Mouse (Mus musculus): Measurements from ENCODE around the gene Osgin1. TPM values are rescaled to one million over a fixed set of nuclear protein-coding genes. Genes with fewer than 3 reads are reported as not detected.

Gene Osgin1
- polyA plus RNA-seq, 1 experiment from 2014 or later: 11.4 TPM

GRCm38 (mm10) chr8:119421603-119422122 lies 12.3 kb upstream of the Osgin1 start:
- no peaks in the 10 kb centered on the region for H3K36me3 ChIP-seq (ENCODE audit: control insufficient read depth, insufficient read depth, low read length)
- no peak overlapping the region for H3K4me3 ChIP-seq (ENCODE audit: low read depth, low read length)
- WGBS: 51% methylated on average over 9 of the region's 9 CpGs
- H3K4me2 ChIP-seq (replicated peaks; ENCODE audit: low read depth): no peak overlapping the region
- no peak for DNase-seq (ENCODE audit: low spot score)
- peak overlapping the region; percentile 78 for H3K27ac ChIP-seq (replicated peaks)
- H3K4me1 ChIP-seq (replicated peaks; ENCODE audit: control insufficient read depth, insufficient read depth): peaks cover 4% of the 10 kb centered on the region
- no peak overlapping the region for H3K9ac ChIP-seq (ENCODE audit: low read length)
- H3K27me3 ChIP-seq (ENCODE audit: control insufficient read depth, insufficient read depth, low read length): no peaks in the 10 kb centered on the region
- no peak for ATAC-seq (ENCODE audit: low FRiP score, low TSS enrichment)
- no peaks in the 10 kb centered on the region for H3K9me3 ChIP-seq (ENCODE audit: control insufficient read depth, low read length)
- no peak for TF ChIP-seq EP300 (optimal IDR thresholded peaks at IDR 0.05)
- TF ChIP-seq CTCF (IDR thresholded peaks at IDR 0.05; ENCODE audit: low read depth): no peak

- ATAC-seq (ENCODE audit: low FRiP score, low TSS enrichment) (0 out of 2 replicates have a peak, but pooled peaks have one; percentile 11), DNase-seq (ENCODE audit: low spot score) (no peak)
- Histone ChIP-seq H3K4me3 (ENCODE audit: low read depth, low read length) (no peak overlapping the region), H3K27me3 (ENCODE audit: control insufficient read depth, insufficient read depth, low read length) (no peaks in the 10 kb centered on the region), H3K9ac (ENCODE audit: low read length) (0 out of 2 replicates have a peak overlapping the region, but pooled peaks have one; percentile 23), H3K27ac (replicated peaks) (peak overlapping the region; percentile 78), H3K9me3 (ENCODE audit: control insufficient read depth, low read length) (no peaks in the 10 kb centered on the region), H3K4me1 (replicated peaks; ENCODE audit: control insufficient read depth, insufficient read depth) (peaks cover 4% of the 10 kb centered on the region), H3K4me2 (replicated peaks; ENCODE audit: low read depth) (no peak overlapping the region), H3K36me3 (ENCODE audit: control insufficient read depth, insufficient read depth, low read length) (no peaks in the 10 kb centered on the region)
- WGBS: 48% methylated on average over 9 of the region's 9 CpGs
- TF ChIP-seq CTCF (IDR thresholded peaks at IDR 0.05; ENCODE audit: low read depth) (no peak), EP300 (optimal IDR thresholded peaks at IDR 0.05) (no peak)
Measured at GRCm38 (mm10) chr8:119422123-119422711, 11.7 kb upstream of the Osgin1 start.

GRCm38 (mm10) chr8:119423631-119424141 lies 10.2 kb upstream of the Osgin1 start:
- no peak for TF ChIP-seq EP300 (optimal IDR thresholded peaks at IDR 0.05)
- no peak for TF ChIP-seq CTCF (IDR thresholded peaks at IDR 0.05; ENCODE audit: low read depth)
- Histone ChIP-seq H3K4me2 (replicated peaks; ENCODE audit: low read depth) (no peak overlapping the region), H3K36me3 (ENCODE audit: control insufficient read depth, insufficient read depth, low read length) (no peaks in the 10 kb centered on the region), H3K4me3 (ENCODE audit: low read depth, low read length) (no peak overlapping the region), H3K9me3 (ENCODE audit: control insufficient read depth, low read length) (no peaks in the 10 kb centered on the region), H3K27me3 (ENCODE audit: control insufficient read depth, insufficient read depth, low read length) (no peaks in the 10 kb centered on the region), H3K27ac (replicated peaks) (peak overlapping the region; percentile 80), H3K9ac (ENCODE audit: low read length) (no peak overlapping the region), H3K4me1 (replicated peaks; ENCODE audit: control insufficient read depth, insufficient read depth) (peaks cover 10% of the 10 kb centered on the region)
- 36% methylated on average over 9 of the region's 9 CpGs for WGBS
- ATAC-seq (ENCODE audit: low FRiP score, low TSS enrichment) (peak; percentile 33; the same call in 1 of the 2 replicates), DNase-seq (ENCODE audit: low spot score) (no peak)

GRCm38 (mm10) chr8:119424199-119424733 lies 9.7 kb upstream of the Osgin1 start:
- TF ChIP-seq EP300 (optimal IDR thresholded peaks at IDR 0.05): no peak
- no peak for TF ChIP-seq CTCF (IDR thresholded peaks at IDR 0.05; ENCODE audit: low read depth)
- ATAC-seq (ENCODE audit: low FRiP score, low TSS enrichment) (no peak), DNase-seq (ENCODE audit: low spot score) (no peak)
- WGBS: 62% methylated on average over 10 of the region's 10 CpGs
- H3K9ac ChIP-seq (ENCODE audit: low read length): no peak overlapping the region
- H3K27me3 ChIP-seq (ENCODE audit: control insufficient read depth, insufficient read depth, low read length): no peaks in the 10 kb centered on the region
- H3K36me3 ChIP-seq (ENCODE audit: control insufficient read depth, insufficient read depth, low read length): no peaks in the 10 kb centered on the region
- H3K27ac ChIP-seq (replicated peaks): peak overlapping the region; percentile 80
- no peak overlapping the region for H3K4me3 ChIP-seq (ENCODE audit: low read depth, low read length)
- H3K4me1 ChIP-seq (replicated peaks; ENCODE audit: control insufficient read depth, insufficient read depth): peaks cover 10% of the 10 kb centered on the region
- H3K9me3 ChIP-seq (ENCODE audit: control insufficient read depth, low read length): no peaks in the 10 kb centered on the region
- no peak overlapping the region for H3K4me2 ChIP-seq (replicated peaks; ENCODE audit: low read depth)

- peak overlapping the region; percentile 80 for H3K27ac ChIP-seq (replicated peaks)
- H3K27me3 ChIP-seq (ENCODE audit: control insufficient read depth, insufficient read depth, low read length): no peaks in the 10 kb centered on the region
- ATAC-seq (ENCODE audit: low FRiP score, low TSS enrichment) (no peak), DNase-seq (ENCODE audit: low spot score) (no peak)
- TF ChIP-seq EP300 (optimal IDR thresholded peaks at IDR 0.05) (no peak), CTCF (IDR thresholded peaks at IDR 0.05; ENCODE audit: low read depth) (no peak)
- no peak overlapping the region for H3K4me3 ChIP-seq (ENCODE audit: low read depth, low read length)
- H3K9ac ChIP-seq (ENCODE audit: low read length): no peak overlapping the region
- no peaks in the 10 kb centered on the region for H3K36me3 ChIP-seq (ENCODE audit: control insufficient read depth, insufficient read depth, low read length)
- H3K4me2 ChIP-seq (replicated peaks; ENCODE audit: low read depth): no peak overlapping the region
- peaks cover 10% of the 10 kb centered on the region for H3K4me1 ChIP-seq (replicated peaks; ENCODE audit: control insufficient read depth, insufficient read depth)
- 67% methylated on average over 10 of the region's 10 CpGs for WGBS
- H3K9me3 ChIP-seq (ENCODE audit: control insufficient read depth, low read length): no peaks in the 10 kb centered on the region
Measured at GRCm38 (mm10) chr8:119424740-119425139, 9.2 kb upstream of the Osgin1 start.

GRCm38 (mm10) chr8:119425533-119425932 lies 8.4 kb upstream of the Osgin1 start:
- no peak overlapping the region for H3K9ac ChIP-seq (ENCODE audit: low read length)
- ATAC-seq (ENCODE audit: low FRiP score, low TSS enrichment): no peak
- no peaks in the 10 kb centered on the region for H3K9me3 ChIP-seq (ENCODE audit: control insufficient read depth, low read length)
- no peak overlapping the region for H3K4me3 ChIP-seq (ENCODE audit: low read depth, low read length)
- peak overlapping the region; percentile 61 for H3K27ac ChIP-seq (replicated peaks)
- peak; percentile 33; the same call in 1 of the 2 replicates for TF ChIP-seq CTCF (IDR thresholded peaks at IDR 0.05; ENCODE audit: low read depth)
- TF ChIP-seq EP300 (optimal IDR thresholded peaks at IDR 0.05): no peak
- 73% methylated on average over 10 of the region's 10 CpGs for WGBS
- H3K4me2 ChIP-seq (replicated peaks; ENCODE audit: low read depth): no peak overlapping the region
- DNase-seq (ENCODE audit: low spot score): no peak
- H3K36me3 ChIP-seq (ENCODE audit: control insufficient read depth, insufficient read depth, low read length): no peaks in the 10 kb centered on the region
- H3K4me1 ChIP-seq (replicated peaks; ENCODE audit: control insufficient read depth, insufficient read depth): peaks cover 10% of the 10 kb centered on the region
- H3K27me3 ChIP-seq (ENCODE audit: control insufficient read depth, insufficient read depth, low read length): no peaks in the 10 kb centered on the region
